Mouse (Mus musculus): Measurements from ENCODE around the gene Thsd4. TPM values are rescaled to one million over a fixed set of nuclear protein-coding genes. Genes with fewer than 3 reads are reported as not detected.

Gene Thsd4
- total and polyA plus RNA-seq, 2 experiments from 2014 or later, result 4.9 to 15.3 TPM

DNA sequence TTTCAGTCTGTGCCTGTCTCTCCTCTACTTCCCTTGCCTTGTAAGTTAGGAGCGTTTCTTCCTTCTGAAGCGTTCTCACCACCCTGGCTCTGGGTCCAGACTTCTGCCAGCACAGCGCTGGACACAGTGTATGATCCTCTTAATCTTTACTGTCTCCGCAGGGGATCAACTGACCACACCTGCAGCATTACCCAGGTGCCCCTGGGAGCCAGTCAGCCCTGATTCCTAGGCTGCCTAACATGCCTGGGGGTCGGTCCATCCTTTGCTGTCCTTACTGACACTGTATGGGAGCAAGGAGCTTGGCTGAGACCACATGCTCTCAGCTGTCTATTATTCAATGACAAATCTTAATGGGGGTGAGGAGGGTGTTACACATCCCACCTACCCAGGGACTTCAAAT lies 571.9 kb downstream of the Thsd4 start:
- no peak for DNase-seq (ENCODE audit: low spot score)
- no peak overlapping the region for H3K9ac ChIP-seq (replicated peaks; ENCODE audit: low read length)
- no peak for TF ChIP-seq CTCF (IDR thresholded peaks at IDR 0.05; ENCODE audit: low read depth)
- no peak overlapping the region for H3K27ac ChIP-seq
- ATAC-seq, result no peak
- no peak overlapping the region for H3K4me3 ChIP-seq (ENCODE audit: low read length)
- no peaks in the 10 kb centered on the region for H3K27me3 ChIP-seq (ENCODE audit: insufficient read depth, low read length)
- H3K9me3 ChIP-seq (ENCODE audit: low read length), result no peaks in the 10 kb centered on the region
- no peaks in the 10 kb centered on the region for H3K4me1 ChIP-seq (ENCODE audit: insufficient read depth, low read length)
- H3K4me2 ChIP-seq (ENCODE audit: low read depth, low read length), result no peak overlapping the region
- whole genome bisulfite sequencing, result 94% methylated on average over 5 of the region's 5 CpGs
- no peaks in the 10 kb centered on the region for H3K36me3 ChIP-seq (ENCODE audit: insufficient read depth, low read length)

DNA sequence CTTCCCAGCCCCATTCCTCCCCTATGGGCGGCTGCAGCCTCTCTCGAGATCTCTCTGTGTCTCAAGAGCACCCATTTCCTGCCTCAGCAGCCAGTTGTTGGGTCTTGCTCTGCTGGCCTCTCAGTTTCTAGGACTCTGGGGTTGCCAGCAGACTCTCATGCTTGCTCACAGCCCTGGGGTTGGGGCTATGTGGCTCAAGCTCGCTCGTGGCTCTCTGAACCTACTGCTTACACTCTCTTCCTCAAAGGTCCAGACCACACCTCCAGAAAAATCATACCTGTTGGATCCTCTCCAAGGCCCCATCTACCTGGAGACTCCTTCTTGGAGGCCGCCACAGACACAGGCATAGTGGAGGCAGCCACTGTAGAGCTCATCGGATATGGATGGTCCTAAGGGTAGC lies 572.3 kb downstream of the Thsd4 start:
- DNase-seq (ENCODE audit: low spot score), result no peak
- TF ChIP-seq CTCF (IDR thresholded peaks at IDR 0.05; ENCODE audit: low read depth), result no peak
- 87% methylated on average over 6 of the region's 6 CpGs for WGBS

DNA sequence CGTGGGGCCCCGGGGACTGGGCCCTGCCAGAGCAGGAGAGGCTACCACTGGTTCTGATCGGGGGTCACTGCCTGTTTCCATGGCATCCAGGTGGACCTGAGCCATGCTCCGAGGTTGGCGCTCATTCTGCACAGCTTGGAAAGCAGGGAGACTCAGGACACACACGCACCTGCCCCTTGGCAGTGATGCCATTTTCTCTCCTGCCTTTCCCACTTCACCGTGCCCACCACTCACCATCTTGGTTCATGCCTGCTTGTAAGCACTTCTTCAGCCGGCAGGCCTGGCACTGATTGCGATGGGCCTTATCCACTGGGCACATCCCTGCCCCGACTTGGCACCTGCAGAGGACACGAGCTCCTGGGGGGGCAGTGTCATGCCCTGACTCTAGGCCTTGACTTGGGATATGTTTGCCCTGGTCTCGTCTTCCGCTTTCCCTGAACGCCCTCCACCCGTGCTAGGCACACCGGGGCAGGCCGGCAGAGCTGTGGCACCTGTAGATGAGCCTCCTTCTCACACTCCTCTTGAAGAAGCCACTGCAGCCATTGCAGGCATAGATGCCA lies 573.1 kb downstream of the Thsd4 start:
- Histone ChIP-seq H3K4me1 (ENCODE audit: insufficient read depth, low read length) (no peaks in the 10 kb centered on the region), H3K4me2 (ENCODE audit: low read depth, low read length) (no peak overlapping the region), H3K9me3 (ENCODE audit: low read length) (no peaks in the 10 kb centered on the region), H3K4me3 (ENCODE audit: low read length) (no peak overlapping the region), H3K27ac (no peak overlapping the region), H3K36me3 (ENCODE audit: insufficient read depth, low read length) (no peaks in the 10 kb centered on the region), H3K27me3 (ENCODE audit: insufficient read depth, low read length) (no peaks in the 10 kb centered on the region), H3K9ac (replicated peaks; ENCODE audit: low read length) (no peak overlapping the region)
- TF ChIP-seq CTCF (IDR thresholded peaks at IDR 0.05; ENCODE audit: low read depth), result no peak
- ATAC-seq, result no peak
- DNase-seq (ENCODE audit: low spot score), result no peak
- WGBS, result 83% methylated on average over 17 of the region's 17 CpGs

More for the DNA sequence above, 572.3 kb downstream of the Thsd4 start:
- Histone ChIP-seq H3K27me3 (ENCODE audit: insufficient read depth, low read length) (no peaks in the 10 kb centered on the region), H3K4me3 (ENCODE audit: low read length) (no peak overlapping the region), H3K27ac (no peak overlapping the region), H3K36me3 (ENCODE audit: insufficient read depth, low read length) (no peaks in the 10 kb centered on the region), H3K4me1 (ENCODE audit: insufficient read depth, low read length) (no peaks in the 10 kb centered on the region), H3K9ac (replicated peaks; ENCODE audit: low read length) (no peak overlapping the region), H3K4me2 (ENCODE audit: low read depth, low read length) (no peak overlapping the region), H3K9me3 (ENCODE audit: low read length) (no peaks in the 10 kb centered on the region)
- ATAC-seq, result no peak

DNA sequence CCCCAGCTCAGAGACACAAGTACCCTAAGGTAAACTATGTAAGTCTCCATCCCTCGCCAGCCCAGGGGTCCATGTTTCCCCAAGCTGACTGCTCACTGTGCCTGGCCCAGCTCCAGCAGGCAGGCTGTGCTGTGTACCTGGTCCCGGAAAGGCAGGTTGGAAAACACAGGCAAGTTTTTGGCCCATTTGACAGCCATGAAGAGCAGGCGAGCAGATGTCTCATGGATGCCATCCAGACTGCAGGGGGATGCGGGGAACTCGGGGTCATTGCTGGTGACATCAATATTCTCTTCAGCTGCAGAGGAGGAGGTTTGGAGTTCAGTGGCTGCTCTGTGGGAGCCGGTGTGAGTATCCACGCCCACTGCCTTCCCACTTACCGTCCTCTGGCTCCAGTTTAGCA lies 573.6 kb downstream of the Thsd4 start:
- TF ChIP-seq CTCF (IDR thresholded peaks at IDR 0.05; ENCODE audit: low read depth), result no peak
- Histone ChIP-seq H3K9ac (replicated peaks; ENCODE audit: low read length) (no peak overlapping the region), H3K4me2 (ENCODE audit: low read depth, low read length) (no peak overlapping the region), H3K27me3 (ENCODE audit: insufficient read depth, low read length) (no peaks in the 10 kb centered on the region), H3K36me3 (ENCODE audit: insufficient read depth, low read length) (no peaks in the 10 kb centered on the region), H3K4me1 (ENCODE audit: insufficient read depth, low read length) (no peaks in the 10 kb centered on the region), H3K4me3 (ENCODE audit: low read length) (no peak overlapping the region), H3K9me3 (ENCODE audit: low read length) (no peaks in the 10 kb centered on the region), H3K27ac (no peak overlapping the region)
- WGBS, result 51% methylated on average over 8 of the region's 8 CpGs
- ATAC-seq (no peak), DNase-seq (ENCODE audit: low spot score) (no peak)

DNA sequence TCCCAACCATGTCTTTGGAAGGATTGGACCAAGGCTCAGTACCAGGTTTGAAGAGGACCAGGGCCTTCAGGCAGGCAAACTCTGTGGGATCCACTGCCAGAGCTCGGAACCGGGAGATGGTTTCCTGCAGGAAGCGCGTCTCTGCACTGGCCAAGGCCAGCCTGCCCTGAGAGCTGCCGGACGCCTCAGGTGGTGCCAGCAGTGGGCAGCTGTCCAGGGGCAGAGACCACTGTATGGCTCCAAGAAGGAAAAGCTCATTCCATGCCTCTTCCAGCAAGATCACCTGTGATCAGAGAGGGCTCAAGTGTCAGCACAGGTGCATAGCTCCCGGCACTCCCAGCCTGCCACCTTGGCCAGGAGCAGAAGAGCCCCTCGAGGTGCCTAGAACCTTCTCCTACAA lies 574.6 kb downstream of the Thsd4 start:
- WGBS, result 82% methylated on average over 8 of the region's 8 CpGs
- H3K4me2 ChIP-seq (ENCODE audit: low read depth, low read length), result no peak overlapping the region

DNA sequence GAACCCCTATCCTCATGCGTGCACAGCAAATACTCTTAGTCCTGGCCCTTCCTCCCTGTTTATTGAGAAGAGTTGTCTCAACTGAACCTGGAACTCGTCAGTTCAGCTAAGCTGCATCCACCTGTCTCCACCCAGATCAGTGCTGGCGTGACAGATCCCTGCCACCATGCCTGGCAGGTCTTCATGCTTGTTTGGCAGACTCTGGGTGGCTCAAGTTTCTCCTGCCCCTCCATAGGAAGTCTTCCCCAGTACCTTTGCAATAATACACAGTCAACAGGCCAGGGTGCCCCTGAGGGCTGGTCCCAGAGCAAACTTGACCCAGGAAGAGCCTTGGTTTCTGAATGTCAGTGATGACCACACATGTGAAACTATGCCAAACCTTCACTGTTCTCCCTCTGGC lies 576.6 kb downstream of the Thsd4 start:
- no peak for ATAC-seq
- TF ChIP-seq CTCF (IDR thresholded peaks at IDR 0.05; ENCODE audit: low read depth), result no peak
- WGBS, result 84% methylated on average over 3 of the region's 3 CpGs

More for the DNA sequence above, 574.6 kb downstream of the Thsd4 start:
- Histone ChIP-seq H3K4me1 (ENCODE audit: insufficient read depth, low read length) (no peaks in the 10 kb centered on the region), H3K9me3 (ENCODE audit: low read length) (no peaks in the 10 kb centered on the region), H3K27me3 (ENCODE audit: insufficient read depth, low read length) (no peaks in the 10 kb centered on the region), H3K36me3 (ENCODE audit: insufficient read depth, low read length) (no peaks in the 10 kb centered on the region), H3K27ac (no peak overlapping the region), H3K9ac (replicated peaks; ENCODE audit: low read length) (no peak overlapping the region), H3K4me3 (ENCODE audit: low read length) (no peak overlapping the region)
- TF ChIP-seq CTCF (IDR thresholded peaks at IDR 0.05; ENCODE audit: low read depth), result no peak
- no peak for ATAC-seq
- DNase-seq (ENCODE audit: low spot score), result no peak

DNA sequence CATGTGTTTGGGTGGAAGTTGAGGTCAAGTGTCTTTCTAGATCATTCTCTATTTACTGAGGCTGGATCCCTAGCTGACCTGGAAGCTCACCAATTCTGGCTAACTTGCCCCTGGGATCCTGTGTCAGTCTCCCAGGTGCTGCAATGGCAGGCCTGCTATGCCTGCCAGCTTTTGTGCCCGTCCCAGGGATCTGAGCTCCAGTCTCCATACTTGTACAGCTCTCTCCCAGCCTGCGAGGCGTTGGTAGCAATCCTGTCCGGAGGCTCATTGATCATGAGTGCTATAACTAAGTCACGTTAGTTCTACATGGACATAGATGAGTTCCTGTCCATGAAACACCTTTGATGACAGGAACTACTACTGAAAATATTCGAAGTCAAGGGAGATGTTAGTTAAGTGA lies 578.0 kb downstream of the Thsd4 start:
- ATAC-seq (no peak), DNase-seq (ENCODE audit: low spot score) (no peak)
- no peak for TF ChIP-seq CTCF (IDR thresholded peaks at IDR 0.05; ENCODE audit: low read depth)
- no peaks in the 10 kb centered on the region for H3K36me3 ChIP-seq (ENCODE audit: insufficient read depth, low read length)
- no peak overlapping the region for H3K4me3 ChIP-seq (ENCODE audit: low read length)
- no peak overlapping the region for H3K4me2 ChIP-seq (ENCODE audit: low read depth, low read length)
- no peak overlapping the region for H3K9ac ChIP-seq (replicated peaks; ENCODE audit: low read length)
- no peaks in the 10 kb centered on the region for H3K4me1 ChIP-seq (ENCODE audit: insufficient read depth, low read length)
- H3K27me3 ChIP-seq (ENCODE audit: insufficient read depth, low read length), result no peaks in the 10 kb centered on the region
- 90% methylated on average over 6 of the region's 6 CpGs for WGBS
- no peaks in the 10 kb centered on the region for H3K9me3 ChIP-seq (ENCODE audit: low read length)
- no peak overlapping the region for H3K27ac ChIP-seq

More for the DNA sequence above, 576.6 kb downstream of the Thsd4 start:
- Histone ChIP-seq H3K36me3 (ENCODE audit: insufficient read depth, low read length) (no peaks in the 10 kb centered on the region), H3K27me3 (ENCODE audit: insufficient read depth, low read length) (no peaks in the 10 kb centered on the region), H3K4me1 (ENCODE audit: insufficient read depth, low read length) (no peaks in the 10 kb centered on the region), H3K9ac (replicated peaks; ENCODE audit: low read length) (no peak overlapping the region), H3K4me3 (ENCODE audit: low read length) (no peak overlapping the region), H3K9me3 (ENCODE audit: low read length) (no peaks in the 10 kb centered on the region), H3K27ac (no peak overlapping the region), H3K4me2 (ENCODE audit: low read depth, low read length) (no peak overlapping the region)
- DNase-seq (ENCODE audit: low spot score), result no peak

Data from hindbrain, postnatal 0 days (tissue).